Mouse (Mus musculus) spleen, adult 12 weeks (tissue): ENCODE measurements around the gene Med12.
A peak's percentile ranks its signal among the peaks of the same experiment; 100 is the strongest.
"Not testable (repeated sequence)": the region's sequence is repeated elsewhere in the genome, so short reads cannot be mapped to it uniquely, and the experiment has no call there.

Experiments
- DNase-seq: peaks from one replicate; pipeline ENCODE4 v3.0.0; 2022; ENCODE audit warnings: low spot score

Gene Med12

GRCm38 (mm10) chrX:101299473-101300426, 25.9 kb downstream of the Med12 start:
- DNase-seq = no peak

- no peak for DNase-seq
Measured at GRCm38 (mm10) chrX:101300427-101301030, 26.7 kb downstream of the Med12 start.

GRCm38 (mm10) chrX:101301654-101302053, 27.8 kb downstream of the Med12 start:
- DNase-seq = no peak

- no peak for DNase-seq
Measured at GRCm38 (mm10) chrX:101304646-101305045, 30.8 kb downstream of the Med12 start.

- no peak for DNase-seq
Measured at GRCm38 (mm10) chrX:101309299-101309698, 35.5 kb downstream of the Med12 start.

- DNase-seq = no peak
Measured at GRCm38 (mm10) chrX:101313625-101314359, 40.0 kb downstream of the Med12 start.

GRCm38 (mm10) chrX:101319775-101320174, 45.9 kb downstream of the Med12 start:
- no peak for DNase-seq

GRCm38 (mm10) chrX:101325989-101326899, 52.4 kb downstream of the Med12 start:
- DNase-seq = no peak

GRCm38 (mm10) chrX:101329372-101330028, 55.7 kb downstream of the Med12 start:
- DNase-seq = peak; percentile 21

- no peak for DNase-seq
Measured at GRCm38 (mm10) chrX:101332031-101332374, 58.2 kb downstream of the Med12 start.

- DNase-seq = peak; percentile 66
Measured at GRCm38 (mm10) chrX:101332375-101333211, 58.8 kb downstream of the Med12 start.

- DNase-seq = peak; percentile 41
Measured at GRCm38 (mm10) chrX:101334606-101335005, 60.8 kb downstream of the Med12 start.

GRCm38 (mm10) chrX:101338666-101339065, 64.8 kb downstream of the Med12 start:
- no peak for DNase-seq

GRCm38 (mm10) chrX:101342837-101343236, 69.0 kb downstream of the Med12 start:
- DNase-seq = not testable (repeated sequence)

GRCm38 (mm10) chrX:101345456-101345855, 71.6 kb downstream of the Med12 start:
- no peak for DNase-seq

- no peak for DNase-seq
Measured at GRCm38 (mm10) chrX:101346475-101346874, 72.6 kb downstream of the Med12 start.
